Mouse (Mus musculus) cerebellum, adult (tissue): ENCODE results near the gene Otub1.

Experiments used
- ATAC-seq: cut with Nextera tagmentation; 2 replicates; pipeline ENCODE4 v1.9.2; 2017; ENCODE audit warnings: mild to moderate bottlenecking, moderate library complexity, mixed read lengths; ENCODE audit not compliant: insufficient number of reproducible peaks, low FRiP score, low TSS enrichment

The Otub1 gene

GRCm38 (mm10) chr19:7212216-7212615 is 6.1 kb upstream of the Otub1 start:
- no peak for ATAC-seq

- ATAC-seq = no peak
Measured at GRCm38 (mm10) chr19:7209907-7210646, 4.0 kb upstream of the Otub1 start.

DNA sequence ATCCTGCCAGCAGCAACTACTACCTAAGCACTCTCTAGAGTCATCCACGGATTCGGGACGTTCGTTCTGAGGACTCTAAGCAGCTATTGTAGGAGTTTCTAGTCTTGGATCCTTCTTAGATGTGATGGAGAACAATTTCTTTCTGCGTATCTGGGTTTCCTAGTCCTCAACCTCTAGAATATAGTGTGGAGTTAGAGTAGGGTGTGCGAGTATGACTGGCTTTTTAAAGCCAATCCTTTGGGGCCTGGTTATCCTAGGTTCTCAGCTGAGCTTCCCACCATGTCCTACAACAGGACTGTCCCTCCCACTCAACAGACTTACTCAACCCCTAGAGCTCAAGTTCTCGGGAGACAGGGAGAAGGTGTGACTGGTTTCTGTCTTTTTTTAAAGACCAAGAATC is 790 bp downstream of the Otub1 start:
- no peak for ATAC-seq

GRCm38 (mm10) chr19:7204898-7205297 is 1.2 kb downstream of the Otub1 start:
- ATAC-seq = no peak

DNA sequence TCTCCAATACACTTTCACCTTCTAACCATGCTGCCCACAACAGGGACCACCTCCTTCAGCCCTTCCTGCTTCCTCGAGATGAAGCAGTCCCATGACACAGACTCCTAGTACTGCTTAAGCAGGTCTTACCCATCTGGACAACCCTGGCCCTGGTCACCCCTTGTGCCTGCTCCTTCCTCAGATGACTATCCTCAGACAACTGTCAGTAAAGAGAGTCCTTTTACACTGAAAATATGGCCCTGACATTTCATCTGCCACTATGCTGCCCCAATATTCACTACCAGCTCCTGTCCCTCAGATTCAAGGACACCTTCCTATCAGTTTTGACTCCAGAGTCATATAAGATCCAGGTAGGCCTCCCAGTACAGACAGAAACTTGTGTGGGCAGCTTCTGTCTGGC is 5.7 kb downstream of the Otub1 start:
- no peak for ATAC-seq

DNA sequence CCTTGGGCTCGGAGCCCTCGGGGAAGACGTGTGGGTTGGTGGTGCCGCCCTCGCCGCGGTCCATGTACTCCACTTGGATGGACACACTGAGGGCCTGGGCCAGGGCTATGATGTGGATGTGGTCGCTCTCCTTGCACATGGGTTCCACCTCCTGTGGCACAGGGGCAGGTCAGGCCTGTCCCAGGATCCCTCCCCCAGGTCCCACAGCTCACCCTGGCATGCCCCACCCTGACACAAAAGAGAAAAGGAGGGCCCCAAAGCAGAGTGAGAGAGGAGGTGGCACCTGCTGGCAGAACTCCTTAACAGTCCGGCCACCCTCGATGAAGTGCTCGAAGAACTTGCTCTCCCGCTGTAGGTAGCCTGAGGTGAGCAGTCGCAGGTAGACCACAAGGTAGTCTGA is 7.0 kb downstream of the Otub1 start:
- ATAC-seq = no peak

DNA sequence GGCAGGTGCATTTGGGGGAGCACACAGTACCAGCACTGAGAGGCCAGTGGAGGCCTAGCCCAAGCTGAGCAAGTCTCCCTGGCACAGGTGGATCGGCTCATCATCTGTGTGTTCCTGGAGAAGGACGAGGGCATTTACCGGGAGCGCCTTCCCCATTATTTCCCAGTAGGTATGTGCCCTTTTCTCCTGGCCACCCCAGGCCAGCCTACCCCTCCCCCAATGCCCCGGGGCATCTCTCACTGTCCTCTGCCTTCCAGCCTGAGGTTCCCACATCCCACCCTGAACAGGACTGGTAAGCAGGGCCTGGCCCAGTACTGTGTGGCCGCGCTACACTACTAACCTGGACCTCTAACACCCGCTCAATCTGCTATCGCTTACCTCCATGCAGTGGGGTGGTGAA is 8.7 kb downstream of the Otub1 start:
- ATAC-seq = no peak

GRCm38 (mm10) chr19:7196741-7197270 is 9.3 kb downstream of the Otub1 start:
- no peak for ATAC-seq

DNA sequence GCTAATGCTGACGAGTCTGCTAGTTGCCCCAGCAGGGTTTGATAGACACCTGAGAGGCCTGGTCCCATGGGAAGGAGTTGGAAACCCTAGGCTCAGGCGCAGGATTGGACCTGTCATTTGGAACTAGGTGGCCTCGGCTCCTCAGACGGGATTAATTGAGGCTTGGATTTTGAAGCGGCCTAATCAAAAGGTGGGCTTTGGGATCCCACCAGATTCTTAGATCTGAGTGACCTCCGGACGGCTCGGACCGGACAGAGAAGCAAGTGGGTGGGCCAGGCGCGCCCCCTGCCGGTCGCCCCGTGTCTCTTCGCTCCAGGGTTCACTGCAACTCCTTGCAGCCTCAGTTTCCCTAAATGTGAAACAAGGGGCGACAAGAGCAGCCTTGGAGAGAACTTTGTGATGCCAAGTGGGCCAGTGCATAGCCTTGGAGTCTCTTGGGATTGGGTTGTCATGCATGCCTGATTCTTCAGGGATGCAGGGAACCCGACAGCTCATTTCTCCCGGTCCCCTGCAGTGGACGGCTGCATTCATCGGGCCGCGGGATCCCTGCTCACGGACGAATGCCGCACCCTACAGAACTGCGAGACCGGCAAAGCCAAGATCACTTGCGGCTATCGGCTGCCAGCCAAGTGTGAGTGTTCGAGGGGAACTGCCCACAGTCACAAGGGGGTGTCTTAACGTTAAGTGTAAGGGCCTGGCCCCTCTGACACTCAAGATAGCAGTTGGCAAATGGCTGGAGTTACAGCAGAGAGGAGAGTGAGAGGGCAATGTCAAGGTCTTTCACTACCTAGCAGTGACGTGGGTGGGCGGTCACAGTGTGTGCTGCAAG is 10.0 kb downstream of the Otub1 start:
- peak; percentile 49; the same call in 1 of the 2 replicates for ATAC-seq

DNA sequence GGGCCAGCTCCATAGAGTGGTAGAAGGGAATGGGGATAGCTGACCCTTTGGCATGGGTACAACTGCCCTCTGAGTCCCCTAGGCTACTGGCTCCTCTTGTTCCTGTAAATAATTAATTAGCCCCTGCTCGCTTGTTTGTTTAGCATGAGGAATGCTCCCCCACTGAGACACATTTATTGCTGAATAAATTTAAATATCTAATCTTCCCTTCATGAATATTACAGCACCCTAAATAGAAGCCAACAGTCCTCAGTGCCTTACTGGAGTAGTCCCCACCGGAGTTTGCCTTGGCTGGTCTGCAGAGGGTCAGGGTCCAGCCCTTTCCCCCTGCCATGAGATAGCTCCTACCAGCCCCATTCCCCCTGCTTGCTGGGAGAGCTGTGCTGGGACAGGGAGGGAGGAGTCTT is 13.6 kb downstream of the Otub1 start:
- ATAC-seq = no peak

- ATAC-seq = no peak
Measured at GRCm38 (mm10) chr19:7191639-7192038, 14.5 kb downstream of the Otub1 start.

DNA sequence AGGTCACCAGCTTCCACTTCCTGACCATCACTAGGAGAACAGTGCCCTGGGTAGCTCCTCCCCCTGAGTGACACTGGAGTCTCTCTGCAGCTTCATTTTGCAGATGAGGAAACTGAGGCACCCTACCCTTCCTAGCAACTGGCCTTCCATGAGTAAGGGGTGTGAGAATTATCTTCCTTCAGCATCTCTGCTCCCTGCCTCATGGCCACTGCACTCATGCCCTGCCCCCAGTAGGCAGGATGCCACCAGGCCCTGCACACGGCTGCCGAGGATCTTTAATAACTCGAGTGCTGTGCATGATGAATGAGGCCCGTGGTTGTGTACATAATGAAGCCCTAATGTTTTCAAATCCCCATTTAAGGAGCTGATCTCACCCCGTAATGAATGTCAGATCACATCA is 15.1 kb downstream of the Otub1 start:
- no peak for ATAC-seq

- no peak for ATAC-seq
Measured at GRCm38 (mm10) chr19:7189026-7189425, 17.1 kb downstream of the Otub1 start.

GRCm38 (mm10) chr19:7187157-7187556 is 19.0 kb downstream of the Otub1 start:
- no peak for ATAC-seq

DNA sequence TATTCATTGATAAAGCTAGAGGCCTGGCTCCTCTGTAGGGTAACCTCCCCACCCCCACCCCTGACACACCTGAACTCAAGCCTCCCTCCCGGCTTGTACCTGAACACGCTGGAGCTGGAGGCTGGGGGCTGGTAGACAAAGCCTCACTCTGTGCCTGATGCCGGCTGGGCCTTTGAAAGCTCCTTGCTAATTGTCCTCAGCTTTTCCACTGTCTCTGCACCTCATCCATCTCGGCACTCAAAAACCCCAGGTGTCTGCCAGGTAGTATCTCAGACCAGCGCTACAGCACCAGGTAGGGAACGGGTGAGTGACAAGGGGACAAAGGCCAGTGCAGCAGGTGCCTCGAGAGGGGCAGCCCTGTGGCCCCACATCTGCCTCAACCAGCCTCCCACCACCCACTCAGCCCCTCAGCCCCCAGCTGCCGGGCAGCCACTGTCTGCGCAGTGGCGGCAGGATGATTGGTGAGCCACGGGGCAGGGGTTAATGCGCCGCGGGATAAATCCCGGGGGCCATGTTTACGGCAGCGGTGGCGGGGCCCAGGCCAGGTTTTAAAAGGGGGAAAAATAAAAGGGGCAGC is 20.3 kb downstream of the Otub1 start:
- ATAC-seq = no peak

- ATAC-seq = no peak
Measured at GRCm38 (mm10) chr19:7185059-7185458, 21.1 kb downstream of the Otub1 start.

- no peak for ATAC-seq
Measured at GRCm38 (mm10) chr19:7183419-7183818, 22.7 kb downstream of the Otub1 start.

DNA sequence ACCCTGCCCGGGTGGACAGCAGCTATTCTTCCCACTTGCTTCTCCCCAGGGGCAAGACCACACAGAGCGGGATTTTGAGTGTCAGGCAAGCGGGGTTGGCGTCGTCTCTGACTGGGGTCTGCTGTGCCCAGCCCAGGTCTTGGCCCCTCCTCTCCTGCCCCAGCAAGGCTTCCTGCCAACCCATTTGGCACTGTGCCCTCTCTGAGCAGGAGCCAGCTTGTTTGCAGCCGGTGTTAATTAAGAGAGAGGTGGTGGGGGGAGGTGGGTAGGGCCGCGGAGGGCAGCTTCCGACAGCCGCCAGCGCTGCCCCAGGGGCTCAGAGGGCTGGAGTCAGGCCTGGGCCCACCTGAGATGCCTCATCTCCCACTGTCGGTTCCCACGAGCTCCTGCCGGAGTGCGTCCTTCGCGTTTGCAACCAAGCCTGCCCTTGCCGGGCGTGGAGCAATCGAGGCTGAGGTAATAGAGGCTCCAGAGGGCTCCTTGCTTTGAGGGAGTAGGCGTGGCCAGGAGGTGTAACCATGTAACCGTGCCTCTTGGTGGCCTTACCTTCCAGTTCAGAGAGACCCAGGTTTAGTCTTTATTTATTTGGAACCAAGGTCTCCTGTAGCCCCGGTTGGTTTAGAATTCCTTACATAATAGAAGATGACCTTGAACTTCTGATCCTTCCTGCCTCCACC is 23.7 kb downstream of the Otub1 start:
- no peak for ATAC-seq

GRCm38 (mm10) chr19:7181496-7181895 is 24.6 kb downstream of the Otub1 start:
- no peak for ATAC-seq

DNA sequence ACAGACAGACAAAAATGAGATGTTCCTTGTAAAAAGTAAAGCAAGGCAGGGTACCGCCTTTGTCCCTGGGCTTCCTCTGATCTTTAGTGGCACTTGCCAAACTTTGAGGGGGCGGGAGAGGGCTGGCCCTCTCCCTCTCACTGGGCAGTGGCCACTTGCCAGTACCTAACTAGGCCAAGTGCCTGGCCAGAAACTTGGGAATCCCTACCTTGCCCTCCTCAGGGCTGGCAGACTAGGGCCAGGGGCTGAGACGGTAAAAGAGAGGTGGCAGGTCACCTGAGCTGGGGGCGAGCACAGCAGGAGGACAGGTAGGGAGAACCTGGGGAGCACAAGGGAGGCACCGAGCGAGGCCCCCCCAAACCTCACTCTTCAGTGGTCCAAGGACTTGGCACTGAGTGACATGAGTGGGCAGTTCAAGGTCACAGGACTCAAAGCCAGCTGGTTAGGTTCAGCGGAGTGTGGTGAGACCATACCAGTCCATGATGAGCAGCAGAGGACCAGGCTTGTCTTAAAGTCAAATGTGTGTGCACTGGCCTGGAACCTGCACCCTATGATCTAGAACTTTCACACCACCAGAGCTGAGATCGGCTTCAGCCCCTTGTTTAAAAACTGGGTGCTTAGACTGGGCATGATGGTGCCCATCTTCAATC is 25.2 kb downstream of the Otub1 start:
- no peak for ATAC-seq
